Mouse (Mus musculus): ENCODE measurements around the gene Rbm8a2. TPM values are rescaled to one million over a fixed set of nuclear protein-coding genes. Genes with fewer than 3 reads are reported as not detected.

Gene Rbm8a2
- polyA plus RNA-seq, 1 experiment from 2014 or later: 0.85 TPM

GRCm38 (mm10) chr1:175931391-175931790, 47.5 kb downstream of the Rbm8a2 start:
- DNase-seq (ENCODE audit: low spot score): no peak

Other genes starting within 250 kb of the Rbm8a2 start
- gene Exo1, start 98.5 kb downstream of the Rbm8a2 start, polyA plus RNA-seq (2015; fragmentation: Nextera tagmentation; extraction: Ambion mirVana): 57.9 and 64.6 TPM in 2 replicates
- not detected in 2 replicates for gene Gm38100, start 58.8 kb downstream of the Rbm8a2 start, polyA plus RNA-seq (2015; fragmentation: Nextera tagmentation; extraction: Ambion mirVana)

Data from thymus, postnatal 0 days (tissue).